Mouse (Mus musculus): ENCODE measurements around the gene Nip7. TPM values are rescaled to one million over a fixed set of nuclear protein-coding genes. Genes with fewer than 3 reads are reported as not detected.

Gene Nip7
- total RNA-seq, 2 experiments from 2014 or later = 43.2 to 44.9 TPM

Small RNA genes lying within 50 kb of the gene (microRNA-seq; reads per million reads assigned to microRNA genes)
- 0.42 to 1.2 reads per million in 2 experiments for gene Mir7075

Other genes starting within 250 kb of the Nip7 start
- gene Has3, start 186.6 kb upstream of the Nip7 start, total RNA-seq (2021) = 1 to 10 TPM; 1.1 to 2.0 TPM
- gene Utp4, start 163.2 kb upstream of the Nip7 start, total RNA-seq (2021) = 10 to 100 TPM; 36.9 to 40.8 TPM
- gene Sntb2, start 121.1 kb upstream of the Nip7 start, total RNA-seq (2021) = 10 to 100 TPM; 20.8 to 21.3 TPM
- 100 to 1,000 TPM; 116 to 126 TPM for gene Vps4a, start 25.7 kb upstream of the Nip7 start, total RNA-seq (2021)
- 10 to 100 TPM; 23.8 to 26.3 TPM for gene Pdf, start 8.3 kb upstream of the Nip7 start, total RNA-seq (2021)
- 10 to 100 TPM; 25.6 to 27.8 TPM for gene Cog8, start 188 bp upstream of the Nip7 start, total RNA-seq (2021)
- not detected for gene Tmed6, start 8.8 kb downstream of the Nip7 start, total RNA-seq (2021)
- gene Terf2, start 39.7 kb downstream of the Nip7 start, total RNA-seq (2021) = 10 to 100 TPM; 37.2 to 39.0 TPM
- gene Cyb5b, start 93.8 kb downstream of the Nip7 start, total RNA-seq (2021) = 10 to 100 TPM; 95.1 to 98.8 TPM
- gene Nfat5, start 236.6 kb downstream of the Nip7 start, total RNA-seq (2021) = 10 to 100 TPM; 50.1 to 51.8 TPM